Mouse (Mus musculus) ES-Bruce4 (cell line): ENCODE measurements around the gene Fbxl17. TPM values are rescaled to one million over a fixed set of nuclear protein-coding genes. Genes with fewer than 3 reads are reported as not detected.

Experiments used
- H3K27ac ChIP-seq: 2 replicates; pipeline ENCODE4 v1.5.1; 2012; ENCODE audit warnings: low read length, inconsistent platforms; ENCODE audit not compliant: insufficient read depth
- H3K27me3 ChIP-seq: 2 replicates; pipeline ENCODE4 v1.6.1; 2012; ENCODE audit warnings: mild to moderate bottlenecking, low read length, inconsistent platforms; ENCODE audit not compliant: control insufficient read depth, poor library complexity, insufficient read depth, severe bottlenecking
- H3K36me3 ChIP-seq: 2 replicates; pipeline ENCODE4 v1.6.1; 2012; ENCODE audit warnings: inconsistent platforms, mild to moderate bottlenecking, low read length, moderate library complexity; ENCODE audit not compliant: control insufficient read depth, poor library complexity, insufficient read depth, severe bottlenecking
- H3K4me1 ChIP-seq: one replicate; pipeline ENCODE4 v1.8.1; 2011; ENCODE audit warnings: low read length; ENCODE audit not compliant: control insufficient read depth, insufficient read depth
- H3K4me3 ChIP-seq: 2 replicates; pipeline ENCODE4 v1.5.1; 2011; ENCODE audit warnings: low read depth, mild to moderate bottlenecking, low read length
- H3K9ac ChIP-seq: 2 replicates; pipeline ENCODE4 v1.6.1; 2012; ENCODE audit warnings: low read depth, mild to moderate bottlenecking, inconsistent platforms; ENCODE audit not compliant: poor library complexity, severe bottlenecking
- H3K9me3 ChIP-seq: replicated peaks from 2 replicates; pipeline ENCODE4 v1.6.1; 2012; ENCODE audit warnings: mild to moderate bottlenecking, low read length, inconsistent platforms; ENCODE audit not compliant: control insufficient read depth, poor library complexity, insufficient read depth, severe bottlenecking
- CTCF ChIP-seq: IDR thresholded peaks from one replicate; pipeline ENCODE4 v1.8.1; 2011; ENCODE audit warnings: low read depth, low read length
- EP300 ChIP-seq: IDR thresholded peaks from 2 replicates; pipeline ENCODE4 v1.6.1; 2011; ENCODE audit warnings: low read depth, low read length; ENCODE audit not compliant: insufficient read depth
- POLR2A ChIP-seq: IDR thresholded peaks from one replicate; pipeline ENCODE4 v1.8.1; 2011; ENCODE audit warnings: low read length; ENCODE audit not compliant: insufficient read depth
- polyA plus RNA-seq: library from polyadenylated mRNA; stranded (reverse); fragments of >200 nt; gene quantifications from 2 replicates; pipeline ENCODE4 v1.2.4, GENCODE M21; 2011; ENCODE audit warnings: low read depth; ENCODE audit not compliant: missing spikeins, insufficient read depth, insufficient read length

Fbxl17 gene
- polyA plus RNA-seq, 1 experiment = 11.7 TPM

GRCm38 (mm10) chr17:63284074-63284473 is 215.7 kb downstream of the Fbxl17 start:
- H3K9ac ChIP-seq = no peak overlapping the region
- no peaks in the 10 kb centered on the region for H3K9me3 ChIP-seq
- no peaks in the 10 kb centered on the region for H3K27me3 ChIP-seq
- TF ChIP-seq CTCF = no peak
- TF ChIP-seq EP300 = no peak
- TF ChIP-seq POLR2A = no peak
- H3K4me3 ChIP-seq = no peak overlapping the region
- H3K36me3 ChIP-seq = no peaks in the 10 kb centered on the region
- H3K27ac ChIP-seq = no peak overlapping the region
- no peaks in the 10 kb centered on the region for H3K4me1 ChIP-seq

GRCm38 (mm10) chr17:63282004-63282403 is 217.8 kb downstream of the Fbxl17 start:
- TF ChIP-seq EP300 (no peak), CTCF (no peak), POLR2A (no peak)
- Histone ChIP-seq H3K9me3 (no peaks in the 10 kb centered on the region), H3K36me3 (no peaks in the 10 kb centered on the region), H3K27ac (no peak overlapping the region), H3K9ac (no peak overlapping the region), H3K4me3 (no peak overlapping the region), H3K4me1 (no peaks in the 10 kb centered on the region), H3K27me3 (no peaks in the 10 kb centered on the region)

- Histone ChIP-seq H3K27me3 (no peaks in the 10 kb centered on the region), H3K4me1 (no peaks in the 10 kb centered on the region), H3K9me3 (no peaks in the 10 kb centered on the region), H3K9ac (no peak overlapping the region), H3K4me3 (no peak overlapping the region), H3K27ac (no peak overlapping the region), H3K36me3 (no peaks in the 10 kb centered on the region)
- TF ChIP-seq POLR2A = no peak
- no peak for TF ChIP-seq CTCF
- TF ChIP-seq EP300 = no peak
These were observed 218.8 kb downstream of the Fbxl17 start for GRCm38 (mm10) chr17:63280990-63281389.

- Histone ChIP-seq H3K27me3 (no peaks in the 10 kb centered on the region), H3K4me1 (no peaks in the 10 kb centered on the region), H3K9ac (no peak overlapping the region), H3K4me3 (no peak overlapping the region), H3K27ac (no peak overlapping the region), H3K36me3 (no peaks in the 10 kb centered on the region), H3K9me3 (no peaks in the 10 kb centered on the region)
- TF ChIP-seq POLR2A = no peak
- TF ChIP-seq CTCF = no peak
- TF ChIP-seq EP300 = no peak
These were observed 220.7 kb downstream of the Fbxl17 start for GRCm38 (mm10) chr17:63279144-63279543.

GRCm38 (mm10) chr17:63273353-63273752 is 226.5 kb downstream of the Fbxl17 start:
- H3K27ac ChIP-seq = no peak overlapping the region
- H3K4me1 ChIP-seq = no peaks in the 10 kb centered on the region
- TF ChIP-seq POLR2A (no peak), CTCF (no peak), EP300 (no peak)
- H3K9me3 ChIP-seq = no peaks in the 10 kb centered on the region
- no peak overlapping the region for H3K9ac ChIP-seq
- no peaks in the 10 kb centered on the region for H3K27me3 ChIP-seq
- H3K4me3 ChIP-seq = no peak overlapping the region
- no peaks in the 10 kb centered on the region for H3K36me3 ChIP-seq

- Histone ChIP-seq H3K27ac (no peak overlapping the region), H3K9me3 (no peaks in the 10 kb centered on the region), H3K9ac (no peak overlapping the region), H3K27me3 (no peaks in the 10 kb centered on the region), H3K4me1 (no peaks in the 10 kb centered on the region), H3K4me3 (no peak overlapping the region), H3K36me3 (no peaks in the 10 kb centered on the region)
- TF ChIP-seq EP300 = no peak
- no peak for TF ChIP-seq POLR2A
- no peak for TF ChIP-seq CTCF
These were observed 226.9 kb downstream of the Fbxl17 start for GRCm38 (mm10) chr17:63272914-63273313.
